Mouse (Mus musculus): Measurements from ENCODE around the gene Fignl1.

GRCm38 (mm10) chr11:11801067-11801466 is 7.7 kb downstream of the Fignl1 start:
- TF ChIP-seq POLR2A (IDR thresholded peaks at IDR 0.05; ENCODE audit: borderline replicate concordance, insufficient read depth, low read length): no peak
- no peak for TF ChIP-seq CTCF (IDR thresholded peaks at IDR 0.05; ENCODE audit: borderline replicate concordance, insufficient read depth, low read depth, low read length)
